Mouse (Mus musculus): ENCODE results near the gene Ttc17. TPM values are rescaled to one million over a fixed set of nuclear protein-coding genes. Genes with fewer than 3 reads are reported as not detected.
"Not testable (repeated sequence)": the region's sequence is repeated elsewhere in the genome, so short reads cannot be mapped to it uniquely, and the experiment has no call there.

The Ttc17 gene
- polyA plus RNA-seq, 1 experiment, result 18.4 TPM

DNA sequence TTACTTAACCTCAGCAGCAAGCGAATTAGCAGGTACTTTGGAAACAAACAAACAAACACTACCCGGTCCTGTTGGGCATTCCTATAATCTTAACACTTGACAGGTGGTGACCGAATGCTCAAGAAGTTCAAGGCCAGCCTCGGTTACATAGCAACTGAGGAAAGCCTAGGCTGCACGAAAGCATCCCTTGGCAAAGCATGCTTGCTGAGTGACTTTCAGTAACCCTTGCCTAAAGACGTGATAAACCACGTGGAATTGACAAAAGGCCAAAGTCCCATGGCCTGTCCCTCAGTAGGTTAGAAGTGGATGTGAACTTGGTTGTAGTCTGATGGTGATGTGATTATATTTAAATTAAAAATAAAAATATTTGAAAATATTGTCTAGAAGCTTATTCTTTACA is 4.4 kb downstream of the Ttc17 start:
- no peaks in the 10 kb centered on the region for H3K36me3 ChIP-seq (ENCODE audit: control insufficient read depth, insufficient read depth, low read length, poor library complexity, severe bottlenecking)
- H3K9ac ChIP-seq (ENCODE audit: low read depth, poor library complexity, severe bottlenecking), result no peak overlapping the region
- no peaks in the 10 kb centered on the region for H3K4me1 ChIP-seq (ENCODE audit: control insufficient read depth, insufficient read depth, low read length)
- no peaks in the 10 kb centered on the region for H3K9me3 ChIP-seq (replicated peaks; ENCODE audit: control insufficient read depth, insufficient read depth, low read length, poor library complexity, severe bottlenecking)
- H3K4me3 ChIP-seq (ENCODE audit: low read depth, low read length), result no peak overlapping the region
- TF ChIP-seq POLR2A (IDR thresholded peaks at IDR 0.05; ENCODE audit: insufficient read depth, low read length), result no peak
- no peak for TF ChIP-seq EP300 (IDR thresholded peaks at IDR 0.05; ENCODE audit: insufficient read depth, low read depth, low read length)
- TF ChIP-seq CTCF (IDR thresholded peaks at IDR 0.05; ENCODE audit: low read depth, low read length), result no peak
- no peak overlapping the region for H3K27ac ChIP-seq (ENCODE audit: insufficient read depth, low read length)
- no peaks in the 10 kb centered on the region for H3K27me3 ChIP-seq (ENCODE audit: control insufficient read depth, insufficient read depth, low read length, poor library complexity, severe bottlenecking)

DNA sequence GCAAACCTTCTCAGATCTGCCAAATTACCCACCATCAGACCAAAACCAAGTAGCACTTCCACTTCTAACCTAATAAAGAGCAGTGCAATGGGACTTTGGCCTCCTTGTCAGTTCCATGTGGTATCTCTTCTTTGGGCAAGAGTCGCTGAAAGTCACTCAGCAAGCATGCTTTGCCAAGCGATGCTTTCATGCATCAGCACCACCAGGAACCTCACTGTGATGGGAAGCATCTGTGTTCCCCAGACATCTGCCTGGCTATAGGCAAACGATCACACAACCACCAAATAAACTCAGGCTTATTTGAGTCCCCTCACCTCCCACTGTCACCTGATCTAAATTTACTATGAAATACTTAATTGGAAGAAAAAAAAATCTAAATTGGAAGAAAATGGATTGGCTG is 5.5 kb downstream of the Ttc17 start:
- H3K27ac ChIP-seq (ENCODE audit: insufficient read depth, low read length), result no peak overlapping the region
- no peaks in the 10 kb centered on the region for H3K9me3 ChIP-seq (replicated peaks; ENCODE audit: control insufficient read depth, insufficient read depth, low read length, poor library complexity, severe bottlenecking)

DNA sequence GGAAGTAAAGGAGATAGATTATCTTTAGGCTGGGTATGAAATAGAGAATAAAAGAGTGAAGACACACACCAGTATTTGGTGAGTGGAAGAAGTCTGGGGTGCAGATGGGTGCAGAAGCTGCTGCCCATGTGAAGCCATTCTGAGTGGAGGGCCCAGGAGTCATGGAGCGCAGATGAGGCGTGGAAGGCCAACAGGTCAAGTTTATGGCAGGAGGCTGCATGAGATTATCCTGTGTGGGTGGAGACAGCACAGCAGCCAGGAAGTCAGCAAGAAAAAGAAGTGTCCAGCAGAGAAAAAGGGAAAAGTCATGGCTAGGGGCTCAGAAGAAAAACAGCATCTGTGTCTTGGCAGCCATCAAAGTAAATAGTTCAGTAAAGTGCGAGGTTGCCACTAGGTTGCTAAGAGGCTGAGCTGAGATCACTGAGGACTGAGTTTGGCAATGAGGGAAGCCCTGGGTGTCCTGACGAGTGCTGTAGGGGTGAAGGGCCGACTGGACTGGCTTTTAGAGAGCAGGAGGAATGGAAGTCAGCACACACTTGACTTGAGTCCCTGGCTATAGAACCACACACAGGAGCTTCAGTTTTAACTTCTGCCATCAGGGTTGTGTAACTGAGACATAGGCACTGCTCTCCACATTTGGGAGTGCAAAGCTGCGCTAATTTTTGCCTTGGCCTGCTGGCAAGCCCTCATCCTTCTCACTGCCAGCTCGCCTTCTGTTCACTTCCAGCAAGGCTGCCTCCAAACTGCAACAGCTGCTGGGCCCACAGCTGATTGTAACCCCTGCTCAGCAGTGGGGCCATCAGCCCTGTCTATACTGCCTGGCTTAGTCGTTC is 8.1 kb downstream of the Ttc17 start:
- Histone ChIP-seq H3K27ac (ENCODE audit: insufficient read depth, low read length) (no peak overlapping the region), H3K4me1 (ENCODE audit: control insufficient read depth, insufficient read depth, low read length) (no peaks in the 10 kb centered on the region), H3K9me3 (replicated peaks; ENCODE audit: control insufficient read depth, insufficient read depth, low read length, poor library complexity, severe bottlenecking) (no peaks in the 10 kb centered on the region), H3K27me3 (ENCODE audit: control insufficient read depth, insufficient read depth, low read length, poor library complexity, severe bottlenecking) (no peaks in the 10 kb centered on the region), H3K36me3 (ENCODE audit: control insufficient read depth, insufficient read depth, low read length, poor library complexity, severe bottlenecking) (no peaks in the 10 kb centered on the region), H3K9ac (ENCODE audit: low read depth, poor library complexity, severe bottlenecking) (no peak overlapping the region), H3K4me3 (ENCODE audit: low read depth, low read length) (no peak overlapping the region)
- no peak for TF ChIP-seq EP300 (IDR thresholded peaks at IDR 0.05; ENCODE audit: insufficient read depth, low read depth, low read length)
- no peak for TF ChIP-seq POLR2A (IDR thresholded peaks at IDR 0.05; ENCODE audit: insufficient read depth, low read length)
- no peak for TF ChIP-seq CTCF (IDR thresholded peaks at IDR 0.05; ENCODE audit: low read depth, low read length)

More for the DNA sequence above, 5.5 kb downstream of the Ttc17 start:
- Histone ChIP-seq H3K9ac (ENCODE audit: low read depth, poor library complexity, severe bottlenecking) (no peak overlapping the region), H3K36me3 (ENCODE audit: control insufficient read depth, insufficient read depth, low read length, poor library complexity, severe bottlenecking) (no peaks in the 10 kb centered on the region), H3K4me1 (ENCODE audit: control insufficient read depth, insufficient read depth, low read length) (no peaks in the 10 kb centered on the region), H3K4me3 (ENCODE audit: low read depth, low read length) (no peak overlapping the region), H3K27me3 (ENCODE audit: control insufficient read depth, insufficient read depth, low read length, poor library complexity, severe bottlenecking) (no peaks in the 10 kb centered on the region)
- TF ChIP-seq EP300 (IDR thresholded peaks at IDR 0.05; ENCODE audit: insufficient read depth, low read depth, low read length), result no peak
- no peak for TF ChIP-seq POLR2A (IDR thresholded peaks at IDR 0.05; ENCODE audit: insufficient read depth, low read length)
- TF ChIP-seq CTCF (IDR thresholded peaks at IDR 0.05; ENCODE audit: low read depth, low read length), result no peak

DNA sequence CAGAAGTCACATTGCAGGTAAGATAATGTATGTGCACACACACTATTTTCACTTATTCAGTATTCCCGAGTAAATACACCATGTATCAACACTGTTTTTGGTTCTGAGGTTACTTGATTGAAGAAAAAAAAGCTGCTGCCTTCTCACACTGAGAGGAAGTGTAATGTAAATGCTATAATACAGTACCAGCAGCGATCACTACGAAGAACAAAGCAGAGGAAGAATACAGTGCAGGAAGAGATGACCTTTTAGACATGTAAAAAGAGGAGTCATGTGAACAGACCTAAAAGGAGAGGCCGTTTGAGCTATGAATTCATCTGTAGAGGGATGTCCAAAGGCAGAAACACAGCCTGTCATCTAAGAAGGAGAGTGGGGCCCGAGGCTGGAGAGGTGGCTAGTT is 9.0 kb downstream of the Ttc17 start:
- no peaks in the 10 kb centered on the region for H3K36me3 ChIP-seq (ENCODE audit: control insufficient read depth, insufficient read depth, low read length, poor library complexity, severe bottlenecking)
- H3K9me3 ChIP-seq (replicated peaks; ENCODE audit: control insufficient read depth, insufficient read depth, low read length, poor library complexity, severe bottlenecking), result no peaks in the 10 kb centered on the region
- H3K4me3 ChIP-seq (ENCODE audit: low read depth, low read length), result no peak overlapping the region
- no peak overlapping the region for H3K9ac ChIP-seq (ENCODE audit: low read depth, poor library complexity, severe bottlenecking)
- no peaks in the 10 kb centered on the region for H3K27me3 ChIP-seq (ENCODE audit: control insufficient read depth, insufficient read depth, low read length, poor library complexity, severe bottlenecking)
- TF ChIP-seq POLR2A (IDR thresholded peaks at IDR 0.05; ENCODE audit: insufficient read depth, low read length), result no peak
- H3K4me1 ChIP-seq (ENCODE audit: control insufficient read depth, insufficient read depth, low read length), result no peaks in the 10 kb centered on the region
- no peak overlapping the region for H3K27ac ChIP-seq (ENCODE audit: insufficient read depth, low read length)

DNA sequence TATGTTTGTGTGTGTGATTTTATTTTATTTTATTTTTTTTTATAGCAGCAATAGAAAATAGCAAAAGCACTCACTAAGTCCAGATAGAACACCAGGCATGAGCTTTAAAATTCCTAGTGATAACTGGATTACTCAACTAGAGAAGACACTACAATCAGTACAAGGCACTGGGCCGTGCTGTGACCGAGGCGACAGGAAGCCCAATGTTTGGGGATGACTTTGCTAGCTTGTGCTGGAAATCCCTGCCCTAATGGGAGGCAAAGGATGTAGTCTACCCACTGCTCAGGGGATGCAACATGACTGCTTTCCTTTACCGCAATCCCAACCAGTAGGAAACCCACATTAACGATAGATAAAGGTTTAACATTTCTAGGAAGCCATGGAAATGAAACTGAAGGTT is 10.2 kb downstream of the Ttc17 start:
- no peak overlapping the region for H3K9ac ChIP-seq (ENCODE audit: low read depth, poor library complexity, severe bottlenecking)
- H3K4me3 ChIP-seq (ENCODE audit: low read depth, low read length), result no peak overlapping the region
- H3K36me3 ChIP-seq (ENCODE audit: control insufficient read depth, insufficient read depth, low read length, poor library complexity, severe bottlenecking), result no peaks in the 10 kb centered on the region
- no peaks in the 10 kb centered on the region for H3K9me3 ChIP-seq (replicated peaks; ENCODE audit: control insufficient read depth, insufficient read depth, low read length, poor library complexity, severe bottlenecking)
- no peak overlapping the region for H3K27ac ChIP-seq (ENCODE audit: insufficient read depth, low read length)
- no peaks in the 10 kb centered on the region for H3K4me1 ChIP-seq (ENCODE audit: control insufficient read depth, insufficient read depth, low read length)
- no peaks in the 10 kb centered on the region for H3K27me3 ChIP-seq (ENCODE audit: control insufficient read depth, insufficient read depth, low read length, poor library complexity, severe bottlenecking)
- TF ChIP-seq POLR2A (IDR thresholded peaks at IDR 0.05; ENCODE audit: insufficient read depth, low read length) (no peak), EP300 (IDR thresholded peaks at IDR 0.05; ENCODE audit: insufficient read depth, low read depth, low read length) (no peak), CTCF (IDR thresholded peaks at IDR 0.05; ENCODE audit: low read depth, low read length) (no peak)

DNA sequence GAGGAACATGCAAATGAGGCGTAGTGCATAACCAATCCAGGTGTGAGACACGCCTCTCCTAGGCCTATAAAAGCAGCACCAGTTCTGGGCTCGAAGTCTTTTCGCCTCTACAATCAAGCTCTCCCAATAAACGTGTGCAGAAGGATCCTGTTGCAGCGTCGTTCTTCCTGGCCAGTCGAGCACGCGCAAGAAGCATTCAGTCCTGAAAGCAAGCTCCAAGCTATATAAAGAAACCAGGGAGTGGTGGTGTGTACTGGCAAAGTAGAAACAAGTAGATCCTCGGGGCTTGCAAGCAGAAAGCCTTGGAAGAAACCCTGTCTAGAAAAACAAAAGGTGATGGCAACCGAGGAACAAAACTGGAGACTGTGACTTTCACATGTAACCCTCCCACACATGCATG is 15.4 kb downstream of the Ttc17 start:
- not testable (repeated sequence) for H3K9ac ChIP-seq (ENCODE audit: low read depth, poor library complexity, severe bottlenecking); H3K36me3 ChIP-seq (ENCODE audit: control insufficient read depth, insufficient read depth, low read length, poor library complexity, severe bottlenecking); H3K27me3 ChIP-seq (ENCODE audit: control insufficient read depth, insufficient read depth, low read length, poor library complexity, severe bottlenecking); H3K27ac ChIP-seq (ENCODE audit: insufficient read depth, low read length); H3K4me3 ChIP-seq (ENCODE audit: low read depth, low read length); H3K4me1 ChIP-seq (ENCODE audit: control insufficient read depth, insufficient read depth, low read length); H3K9me3 ChIP-seq (replicated peaks; ENCODE audit: control insufficient read depth, insufficient read depth, low read length, poor library complexity, severe bottlenecking)
